Mouse (Mus musculus) c-Kit-positive CD71-negative TER-119-negative erythroid progenitor cells, embryonic 14.5 days (primary cell): ENCODE data around the gene Cabs1.

Experiments used
- DNase-seq: peaks from one replicate; pipeline ENCODE4 v3.0.0-alpha.2; 2013; ENCODE audit warnings: low read depth

Gene Cabs1

DNA sequence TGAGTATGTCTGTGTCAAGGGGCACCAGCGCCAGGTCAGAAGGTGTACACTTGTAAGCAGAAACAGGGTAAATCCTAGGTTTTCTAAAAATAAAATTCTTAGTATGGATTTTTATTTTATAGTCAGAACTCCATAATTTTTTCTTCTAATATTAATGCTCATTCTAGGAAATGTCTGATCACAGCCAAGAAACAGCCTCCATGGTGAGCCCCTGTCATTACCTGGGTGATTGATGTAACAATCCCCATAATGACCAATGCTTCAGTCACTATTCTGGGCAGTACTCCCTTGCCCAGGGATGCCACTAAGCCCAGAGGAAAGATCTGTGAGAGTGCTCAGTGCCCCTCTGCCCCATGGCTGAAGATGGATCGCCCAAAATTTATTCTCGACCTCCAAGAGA, at the start of gene Cabs1:
TSS of gene Cabs1 (plus strand) at position 301 of the 400 bp plus-strand sequence.
- DNase-seq, result no peak

DNA sequence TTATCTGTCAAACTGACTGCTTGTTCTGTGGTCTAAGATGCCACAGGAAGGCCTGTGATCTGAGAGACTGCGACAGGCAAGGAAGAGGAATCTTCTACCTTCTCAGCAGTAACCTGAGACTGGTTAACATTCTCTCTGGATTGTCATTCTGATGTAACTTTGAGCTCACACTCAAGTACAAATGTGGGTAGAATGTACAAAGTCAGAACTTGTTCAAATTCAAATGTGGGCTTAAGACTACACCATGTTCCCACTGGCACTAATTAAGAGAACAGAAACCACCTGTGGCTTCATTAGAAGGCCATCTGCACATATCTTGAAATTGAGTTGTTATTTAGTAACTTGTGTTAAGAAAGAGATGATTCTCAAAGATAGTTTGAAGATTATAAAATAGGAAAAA, 47.6 kb upstream of the Cabs1 start:
- DNase-seq, result no peak

DNA sequence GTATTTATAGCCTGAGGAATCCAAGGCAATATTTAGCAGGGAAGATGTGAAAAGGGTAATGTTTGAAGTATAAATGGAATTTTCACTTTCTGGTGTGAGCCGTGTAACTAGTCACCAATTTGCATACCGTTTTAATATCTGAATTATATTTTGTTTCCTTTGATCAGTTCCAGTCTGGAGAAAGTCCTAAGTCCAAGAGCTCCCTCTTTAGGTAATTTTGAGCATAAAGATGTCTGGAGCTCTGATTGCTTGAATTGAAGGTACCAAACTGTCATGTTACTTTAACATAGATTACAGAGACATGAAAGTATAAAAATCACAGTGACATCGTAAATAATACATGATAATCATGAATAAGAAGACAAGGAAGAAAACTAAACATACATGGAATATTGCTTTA, 38.5 kb upstream of the Cabs1 start:
- no peak for DNase-seq

DNA sequence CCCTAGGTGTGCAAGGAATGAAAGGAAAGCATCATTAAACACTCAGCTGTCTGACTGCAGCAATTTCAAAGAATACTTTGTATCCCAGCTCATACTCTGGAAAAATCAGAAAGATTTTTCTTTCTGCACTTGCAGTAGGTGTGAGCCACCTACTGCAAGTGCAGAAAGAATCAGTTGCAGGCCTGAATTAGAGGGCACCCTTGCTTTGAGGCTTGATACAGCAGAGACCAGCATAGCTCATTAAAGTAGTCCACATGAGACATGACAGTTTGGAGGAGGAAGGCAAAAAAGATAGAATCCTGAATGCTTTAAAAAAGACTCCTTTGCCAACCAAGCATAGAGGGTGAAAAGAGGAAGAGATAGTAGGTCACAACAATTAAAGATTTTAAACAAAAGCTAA, 36.7 kb upstream of the Cabs1 start:
- DNase-seq, result no peak

DNA sequence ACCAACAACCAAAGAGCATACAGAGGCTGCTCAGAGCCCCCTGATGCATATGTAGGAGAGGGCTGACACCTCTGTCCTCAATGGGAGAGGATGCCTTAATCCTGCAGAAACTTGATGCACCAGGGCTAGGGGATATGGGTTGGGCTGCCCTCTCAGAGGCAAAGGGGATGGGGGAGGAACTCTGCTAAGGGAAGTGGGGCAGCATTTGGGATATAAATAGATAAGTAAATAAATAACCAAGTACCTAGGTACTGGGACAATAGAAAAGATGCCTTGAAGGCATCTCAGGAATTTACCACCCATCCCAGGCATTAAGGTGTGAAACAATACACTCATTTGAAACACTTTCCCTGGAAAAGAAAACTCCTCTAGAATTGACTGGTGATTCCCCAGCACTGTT, 27.4 kb upstream of the Cabs1 start:
- no peak for DNase-seq

DNA sequence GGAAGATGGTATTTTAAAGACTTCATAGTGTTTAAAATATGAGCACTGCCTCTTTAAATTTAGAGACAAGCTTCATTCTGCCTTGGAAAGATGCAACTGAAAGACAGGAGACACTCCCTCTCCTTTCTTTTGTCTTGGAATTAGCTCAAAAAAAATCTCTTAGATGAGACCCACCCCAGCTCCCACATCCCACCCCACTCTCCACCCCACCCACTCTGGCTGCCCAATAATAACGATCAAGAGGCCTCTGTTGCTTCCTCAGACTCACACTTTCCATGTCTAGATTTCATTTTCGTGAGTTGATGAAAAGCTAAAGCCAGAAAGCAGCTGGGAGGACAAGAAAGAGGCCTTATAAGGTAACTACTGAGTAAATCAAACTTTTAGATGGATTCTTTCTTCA, 10.0 kb upstream of the Cabs1 start, which contains the start of the genes 2310003L06Rik and Gm28434:
TSS of gene 2310003L06Rik (plus strand) at position 259 of the 400 bp plus-strand sequence.
TSS of gene Gm28434 (plus strand) at position 317 of the 400 bp plus-strand sequence.
- DNase-seq, result no peak

DNA sequence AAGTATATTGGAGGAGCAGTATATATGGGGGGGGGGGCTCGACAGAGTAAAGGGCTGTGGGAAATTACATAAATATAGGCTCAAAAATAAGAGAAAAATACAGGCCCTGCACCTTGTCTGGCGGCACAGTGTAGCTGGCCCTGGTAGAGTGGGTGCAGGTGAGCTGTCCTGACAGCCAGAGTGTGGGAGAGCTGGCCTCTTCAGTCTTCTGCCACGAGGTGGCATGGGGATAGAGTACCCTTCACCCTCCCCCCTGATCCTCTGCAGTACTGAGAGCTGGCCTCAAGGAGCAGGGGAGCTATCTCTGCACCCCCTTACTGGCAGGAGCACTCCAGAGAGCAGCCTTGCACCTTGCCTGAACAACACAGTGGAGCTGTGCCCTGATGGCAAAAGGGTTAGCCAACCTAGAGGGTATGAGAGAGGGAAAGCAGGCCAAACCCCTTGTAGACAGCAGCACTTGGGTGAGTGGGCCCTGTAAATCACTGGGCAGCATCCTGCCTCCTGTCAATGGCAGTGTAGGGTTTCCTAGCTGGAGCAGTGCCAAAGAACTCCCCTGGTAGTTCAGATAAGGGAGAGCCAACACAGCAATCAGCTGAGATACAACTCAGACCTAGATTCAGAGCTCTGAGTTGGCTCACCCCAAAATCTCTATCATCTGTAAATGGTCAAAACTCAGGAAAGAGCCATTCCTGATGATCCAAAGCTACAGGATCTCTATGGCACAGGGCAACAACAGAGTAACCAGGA, 3.4 kb downstream of the Cabs1 start:
- DNase-seq, result no peak

DNA sequence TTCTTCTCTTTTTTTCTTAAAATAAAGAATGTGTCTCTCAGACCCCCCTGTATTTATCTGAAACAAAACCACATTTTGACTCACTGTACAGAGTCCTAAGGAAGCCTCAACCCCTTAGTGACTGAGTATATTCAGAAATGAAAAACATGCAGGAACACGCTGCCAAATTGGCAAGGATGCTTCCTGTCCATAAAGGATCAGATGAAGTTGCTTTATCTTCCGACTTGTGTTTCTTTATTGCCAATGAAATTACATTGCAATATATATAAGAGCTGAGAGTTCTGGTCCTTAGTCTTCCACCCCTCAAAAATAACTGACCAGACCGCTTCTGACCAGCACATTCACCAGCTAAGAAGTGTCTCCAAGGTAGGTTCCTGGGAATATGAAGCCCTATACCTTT, 23.0 kb downstream of the Cabs1 start, which contains the start of gene Smr3a:
TSS of gene Smr3a (plus strand) at position 301 of the 400 bp plus-strand sequence.
- no peak for DNase-seq

DNA sequence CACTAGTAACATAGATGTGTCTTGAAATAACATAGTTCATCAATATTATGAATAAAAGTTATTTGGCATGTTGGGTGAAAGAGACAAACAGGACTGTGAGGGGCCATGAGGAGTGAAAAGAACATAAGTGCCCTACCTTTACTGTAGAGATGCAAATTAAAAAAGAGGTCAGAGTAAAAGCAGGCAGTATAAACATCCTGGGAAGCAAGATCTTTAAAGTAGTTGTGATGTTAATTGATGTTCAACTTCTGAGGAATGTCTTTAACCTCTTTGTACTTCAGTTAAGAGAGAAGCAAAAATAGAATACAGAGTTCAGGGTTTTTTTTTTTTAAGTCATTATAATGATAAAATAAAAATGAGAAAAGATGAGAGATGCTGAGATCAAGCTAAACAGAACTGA, 26.0 kb downstream of the Cabs1 start:
- no peak for DNase-seq
